Mouse (Mus musculus) limb, embryonic 12.5 days (tissue): Measurements from ENCODE around the gene Shld2. TPM values are rescaled to one million over a fixed set of nuclear protein-coding genes. Genes with fewer than 3 reads are reported as not detected.

ENCODE experiments used
- ATAC-seq: fragments of 200-750 bp; cut with Nextera tagmentation; 2 replicates; pipeline ENCODE4 v1.8.0; 2017; ENCODE audit warnings: low read depth, moderate TSS enrichment; ENCODE audit not compliant: insufficient number of reproducible peaks, insufficient read depth, low FRiP score, low TSS enrichment
- H3K27ac ChIP-seq: fragments of 300-500 bp; sonication (generic); 2 replicates; pipeline ENCODE4 v1.5.1; 2016; ENCODE audit warnings: mild to moderate bottlenecking, moderate library complexity
- H3K27me3 ChIP-seq: fragments of 300-500 bp; sonication (generic); 2 replicates; pipeline ENCODE4 v1.6.1; 2016; ENCODE audit warnings: mild to moderate bottlenecking, moderate library complexity
- H3K36me3 ChIP-seq: fragments of 300-500 bp; sonication (generic); 2 replicates; pipeline ENCODE4 v1.6.1; 2016; ENCODE audit warnings: mild to moderate bottlenecking, moderate library complexity
- H3K4me1 ChIP-seq: fragments of 300-500 bp; sonication (generic); replicated peaks from 2 replicates; pipeline ENCODE4 v1.6.1; 2016
- H3K4me2 ChIP-seq: fragments of 300-500 bp; sonication (generic); 2 replicates; pipeline ENCODE4 v1.6.1; 2016; ENCODE audit warnings: mild to moderate bottlenecking, moderate library complexity
- H3K4me3 ChIP-seq: fragments of 300-500 bp; sonication (generic); replicated peaks from 2 replicates; pipeline ENCODE4 v1.5.1; 2016; ENCODE audit warnings: mild to moderate bottlenecking
- H3K9ac ChIP-seq: fragments of 300-500 bp; sonication (generic); replicated peaks from 2 replicates; pipeline ENCODE4 v1.6.1; 2016; ENCODE audit warnings: mild to moderate bottlenecking, moderate library complexity
- H3K9me3 ChIP-seq: fragments of 300-500 bp; sonication (generic); 2 replicates; pipeline ENCODE4 v1.6.1; 2016; ENCODE audit warnings: mild to moderate bottlenecking, moderate library complexity
- WGBS: fragments of 180-500 bp; shearing (Covaris S2); methylation state at CpG from one replicate; pipeline ENCODE4 v1.1.7; 2016; 5-methylcytosine and 5-hydroxymethylcytosine counted together
- polyA plus RNA-seq: library from polyadenylated mRNA; unstranded; fragments of >200 nt; fragmentation: Nextera tagmentation; extraction: Ambion mirVana; gene quantifications from 2 replicates; pipeline ENCODE4 v1.2.1, GENCODE M21; 2016

Shld2 gene
- polyA plus RNA-seq, 1 experiment from 2014 or later, result 14.9 TPM

DNA sequence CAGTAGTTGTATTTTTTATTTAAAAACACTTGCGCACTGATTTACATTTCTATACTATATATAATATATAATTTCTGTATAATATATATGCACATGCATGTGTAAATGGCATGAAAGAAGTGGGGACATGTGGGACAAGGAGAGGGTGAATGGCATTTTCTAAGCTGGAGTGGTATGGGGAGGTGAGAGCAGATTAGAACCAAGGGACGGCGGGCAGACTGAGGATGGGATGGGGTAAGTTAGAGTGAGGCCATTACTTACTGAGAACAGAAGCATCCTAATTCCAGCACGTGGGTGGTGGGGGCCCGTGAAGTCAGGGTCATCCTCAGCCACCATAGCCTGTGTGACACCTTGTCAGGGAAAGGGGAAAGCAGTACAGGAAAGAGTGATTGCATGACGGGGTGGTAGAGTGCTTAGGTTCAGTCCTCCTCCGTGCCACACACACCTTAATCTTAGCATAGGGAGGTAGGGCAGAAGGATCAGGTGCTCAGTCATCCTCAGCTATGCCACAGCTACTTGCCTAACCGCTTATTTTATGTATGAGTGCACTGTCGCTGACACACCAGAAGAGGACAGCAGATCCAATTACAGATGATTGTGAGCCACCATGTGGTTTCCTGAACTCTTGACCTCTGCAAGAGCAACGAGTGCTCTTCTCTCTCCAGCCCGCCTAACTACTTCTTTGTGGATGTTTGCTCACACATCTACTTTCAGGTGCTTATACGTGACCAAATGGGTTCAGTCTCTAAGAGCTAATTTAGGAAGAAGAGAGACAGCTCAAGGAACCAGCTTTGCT, 35.7 kb upstream of the Shld2 start:
- H3K27me3 ChIP-seq, result no peaks in the 10 kb centered on the region
- H3K4me2 ChIP-seq, result no peak overlapping the region
- peaks cover 32% of the 10 kb centered on the region for H3K36me3 ChIP-seq
- ATAC-seq, result no peak
- no peak overlapping the region for H3K4me3 ChIP-seq
- WGBS, result 62% methylated on average over 12 of the region's 12 CpGs
- no peak overlapping the region for H3K27ac ChIP-seq
- H3K9ac ChIP-seq, result no peak overlapping the region
- no peaks in the 10 kb centered on the region for H3K9me3 ChIP-seq
- H3K4me1 ChIP-seq, result no peaks in the 10 kb centered on the region

DNA sequence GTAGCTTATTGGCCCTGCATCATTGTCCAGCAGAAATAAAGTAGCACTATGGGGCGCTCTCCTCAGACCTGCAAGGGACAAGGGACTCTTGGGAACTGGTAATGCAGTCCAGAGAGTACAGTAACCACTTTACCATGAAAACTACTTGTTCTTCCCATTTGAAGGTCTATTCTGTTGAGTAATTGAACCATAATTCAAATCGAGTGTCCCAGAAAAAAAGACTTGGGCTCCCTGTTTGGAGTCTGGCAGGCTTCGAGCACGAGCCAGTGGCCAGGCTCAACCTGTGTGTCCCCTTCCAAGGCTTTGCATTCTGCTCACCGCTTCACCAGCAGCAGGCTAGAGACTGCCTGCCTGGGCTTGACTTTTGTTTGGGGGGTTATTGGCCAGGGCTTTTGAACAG, 34.1 kb upstream of the Shld2 start:
- WGBS, result 88% methylated on average over 5 of the region's 5 CpGs
- H3K27ac ChIP-seq, result no peak overlapping the region
- H3K36me3 ChIP-seq, result peaks cover 46% of the 10 kb centered on the region
- no peaks in the 10 kb centered on the region for H3K9me3 ChIP-seq
- no peak overlapping the region for H3K4me2 ChIP-seq
- no peak overlapping the region for H3K4me3 ChIP-seq
- no peak overlapping the region for H3K9ac ChIP-seq
- H3K27me3 ChIP-seq, result no peaks in the 10 kb centered on the region
- no peaks in the 10 kb centered on the region for H3K4me1 ChIP-seq
- ATAC-seq, result no peak

DNA sequence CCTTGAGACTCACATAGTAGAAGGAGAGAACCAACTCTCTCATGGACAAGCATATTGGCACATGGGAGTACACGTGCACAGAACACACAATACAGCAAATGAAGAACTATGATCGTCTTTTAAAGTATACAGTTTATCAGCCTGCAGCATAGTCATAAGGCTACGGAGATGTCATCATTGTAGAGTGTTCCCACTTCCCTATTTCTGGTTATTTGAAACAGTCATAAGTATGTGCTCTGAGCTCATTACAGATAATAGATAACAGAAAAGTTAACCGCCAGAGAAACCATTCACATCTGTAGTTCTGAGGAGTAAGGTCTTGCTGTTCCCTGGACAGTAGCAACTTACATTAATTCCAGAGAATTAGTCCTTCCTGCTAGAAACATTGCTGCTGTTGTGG, 32.8 kb upstream of the Shld2 start:
- 94% methylated on average over 4 of the region's 4 CpGs for WGBS
- Histone ChIP-seq H3K27ac (no peak overlapping the region), H3K4me2 (no peak overlapping the region), H3K27me3 (no peaks in the 10 kb centered on the region), H3K9me3 (no peaks in the 10 kb centered on the region), H3K9ac (no peak overlapping the region), H3K4me3 (no peak overlapping the region), H3K36me3 (peaks cover 58% of the 10 kb centered on the region), H3K4me1 (no peaks in the 10 kb centered on the region)
- no peak for ATAC-seq

DNA sequence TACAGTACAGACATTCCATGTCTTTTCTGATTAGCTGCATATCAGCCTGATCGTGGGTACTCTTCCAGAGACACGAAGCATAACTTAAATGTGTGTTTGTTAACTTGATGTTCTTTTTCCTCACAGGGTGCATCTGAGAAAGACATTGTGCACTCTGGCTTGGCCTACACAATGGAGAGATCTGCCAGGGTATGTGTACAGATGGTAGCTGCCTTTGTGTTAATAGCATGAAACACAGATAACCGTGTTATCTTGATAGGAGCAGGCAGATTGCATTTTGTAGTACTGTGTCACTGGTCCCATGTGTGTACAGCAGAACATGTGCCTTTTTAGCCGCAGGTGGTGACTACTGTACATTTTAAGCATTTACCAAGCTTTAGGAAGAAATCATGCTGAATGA, 31.7 kb upstream of the Shld2 start:
- H3K9ac ChIP-seq, result no peak overlapping the region
- peaks cover 68% of the 10 kb centered on the region for H3K36me3 ChIP-seq
- WGBS, result 92% methylated on average over 4 of the region's 4 CpGs
- no peaks in the 10 kb centered on the region for H3K9me3 ChIP-seq
- no peak overlapping the region for H3K27ac ChIP-seq
- H3K4me2 ChIP-seq, result no peak overlapping the region
- no peaks in the 10 kb centered on the region for H3K4me1 ChIP-seq
- no peaks in the 10 kb centered on the region for H3K27me3 ChIP-seq
- ATAC-seq, result no peak
- no peak overlapping the region for H3K4me3 ChIP-seq

DNA sequence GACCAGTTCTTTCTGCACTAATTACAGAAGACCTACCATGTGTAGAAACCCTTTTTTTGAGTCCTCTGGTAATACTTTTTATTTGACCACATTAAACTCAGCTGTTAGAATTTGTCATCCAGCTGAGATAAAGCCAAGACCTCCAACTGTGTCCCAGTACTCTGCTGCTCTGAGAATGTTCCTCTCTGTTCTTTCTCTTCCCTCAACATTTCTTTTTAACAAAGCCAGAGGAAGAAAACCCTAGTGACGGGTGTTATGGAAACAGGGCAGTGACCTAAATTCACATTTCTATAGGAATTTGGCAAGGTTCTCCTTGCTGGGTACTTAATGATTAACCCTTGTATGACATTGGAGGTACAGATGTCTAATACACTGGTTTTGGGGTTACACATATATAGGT, 29.2 kb upstream of the Shld2 start:
- H3K27me3 ChIP-seq, result no peaks in the 10 kb centered on the region
- H3K9ac ChIP-seq, result no peak overlapping the region
- no peak overlapping the region for H3K4me2 ChIP-seq
- H3K9me3 ChIP-seq, result no peaks in the 10 kb centered on the region
- peaks cover 92% of the 10 kb centered on the region for H3K36me3 ChIP-seq
- 87% methylated on average over 1 of the region's 1 CpGs for WGBS
- ATAC-seq, result no peak
- no peaks in the 10 kb centered on the region for H3K4me1 ChIP-seq
- H3K4me3 ChIP-seq, result no peak overlapping the region
- H3K27ac ChIP-seq, result no peak overlapping the region

DNA sequence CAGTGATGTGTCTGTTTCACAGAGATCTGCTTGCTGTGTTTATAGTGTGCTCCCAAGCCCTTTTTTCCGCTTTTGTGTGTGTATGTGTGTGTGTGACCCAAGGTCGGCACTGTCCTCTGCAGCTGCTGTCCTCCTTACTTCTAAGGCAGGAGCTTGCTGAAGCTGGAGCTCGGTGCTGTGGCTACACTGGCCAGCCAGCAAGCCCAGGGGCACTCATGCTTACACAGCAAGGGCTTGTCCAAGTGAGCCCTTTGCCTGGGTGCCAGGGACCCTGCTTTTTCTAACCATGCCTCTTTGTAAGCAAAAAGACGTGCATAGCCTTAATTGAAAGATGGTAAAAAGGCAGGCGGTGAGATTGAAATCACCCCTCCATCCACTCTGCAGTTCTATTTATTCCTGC, 22.2 kb upstream of the Shld2 start:
- H3K27me3 ChIP-seq, result no peaks in the 10 kb centered on the region
- no peak for ATAC-seq
- peaks cover 86% of the 10 kb centered on the region for H3K36me3 ChIP-seq
- WGBS, result 91% methylated on average over 5 of the region's 5 CpGs
- no peaks in the 10 kb centered on the region for H3K4me1 ChIP-seq
- no peak overlapping the region for H3K4me2 ChIP-seq
- no peak overlapping the region for H3K9ac ChIP-seq
- H3K9me3 ChIP-seq, result no peaks in the 10 kb centered on the region
- H3K27ac ChIP-seq, result no peak overlapping the region
- H3K4me3 ChIP-seq, result no peak overlapping the region

DNA sequence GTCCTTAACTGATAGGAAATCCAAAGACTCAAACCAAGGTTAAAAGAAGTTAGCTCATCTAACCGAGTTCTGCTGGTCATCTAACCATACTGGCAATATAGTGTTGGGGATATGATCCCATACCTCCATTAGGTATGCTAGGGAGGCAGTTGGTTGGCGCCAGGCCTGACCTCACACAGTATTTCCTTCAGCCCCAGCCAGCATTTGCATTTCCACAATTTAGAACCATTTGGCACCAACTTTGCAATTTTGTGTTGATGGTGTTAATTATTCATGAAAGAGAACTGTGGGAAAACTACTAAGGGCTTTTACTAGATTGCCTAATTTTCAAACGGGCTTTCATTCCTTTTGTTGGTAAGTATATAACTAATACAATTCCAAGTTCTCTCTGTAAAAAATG, 21.6 kb upstream of the Shld2 start:
- no peaks in the 10 kb centered on the region for H3K27me3 ChIP-seq
- ATAC-seq, result no peak
- H3K27ac ChIP-seq, result no peak overlapping the region
- H3K4me3 ChIP-seq, result no peak overlapping the region
- no peaks in the 10 kb centered on the region for H3K9me3 ChIP-seq
- WGBS, result 73% methylated on average over 3 of the region's 3 CpGs
- no peaks in the 10 kb centered on the region for H3K4me1 ChIP-seq
- H3K9ac ChIP-seq, result no peak overlapping the region
- H3K36me3 ChIP-seq, result peaks cover 83% of the 10 kb centered on the region
- H3K4me2 ChIP-seq, result no peak overlapping the region

DNA sequence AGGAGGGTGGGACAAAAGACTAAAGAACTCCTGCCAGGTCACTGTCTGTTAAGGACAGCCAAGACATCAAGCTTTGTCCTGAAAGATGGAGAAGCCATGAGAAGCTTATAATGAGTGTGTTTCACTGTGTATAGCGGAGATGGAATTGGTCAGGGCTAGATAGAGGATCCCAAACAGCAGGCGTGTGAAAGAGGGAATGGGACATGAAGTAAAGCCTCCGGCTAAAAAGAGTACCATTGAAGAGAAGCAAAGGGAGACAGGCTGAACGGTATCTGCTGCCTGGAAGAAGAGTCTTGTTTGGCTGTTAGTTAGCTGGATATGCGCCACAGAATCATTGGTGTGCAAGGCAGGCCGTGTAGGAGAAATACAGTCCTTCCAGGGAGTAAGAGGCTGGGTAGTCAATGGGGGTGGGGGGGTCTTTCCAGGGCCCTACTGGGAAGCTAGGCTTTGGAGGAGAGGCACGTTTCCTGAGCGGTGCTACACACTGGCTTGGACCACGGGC, 20.4 kb upstream of the Shld2 start:
- 95% methylated on average over 9 of the region's 9 CpGs for WGBS

DNA sequence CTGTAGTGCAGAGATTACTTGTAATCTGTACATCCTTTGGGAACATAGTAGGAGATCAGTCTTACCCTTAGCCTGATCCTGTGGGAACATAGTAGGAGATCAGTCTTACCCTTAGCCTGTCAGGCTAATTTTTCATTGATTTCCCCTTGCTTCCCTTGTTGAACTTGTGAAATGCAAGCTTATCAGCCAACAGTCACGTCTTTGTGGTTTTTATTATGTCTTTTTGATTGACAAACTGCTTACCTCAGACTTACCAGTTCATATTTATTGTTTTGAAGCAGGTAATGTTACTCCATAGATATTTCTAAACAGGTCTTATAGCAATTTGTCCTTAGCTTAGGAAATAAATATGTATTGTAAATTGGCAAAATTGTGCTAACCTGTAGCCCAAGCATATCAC, 17.3 kb upstream of the Shld2 start:
- Histone ChIP-seq H3K9me3 (no peaks in the 10 kb centered on the region), H3K9ac (no peak overlapping the region), H3K36me3 (peaks cover 75% of the 10 kb centered on the region), H3K4me2 (no peak overlapping the region), H3K27ac (no peak overlapping the region), H3K27me3 (no peaks in the 10 kb centered on the region), H3K4me1 (no peaks in the 10 kb centered on the region), H3K4me3 (no peak overlapping the region)
- ATAC-seq, result no peak
- 71% methylated on average over 1 of the region's 1 CpGs for WGBS

More for the DNA sequence above, 20.4 kb upstream of the Shld2 start:
- H3K36me3 ChIP-seq, result peaks cover 79% of the 10 kb centered on the region
- H3K27ac ChIP-seq, result no peak overlapping the region
- H3K27me3 ChIP-seq, result no peaks in the 10 kb centered on the region
- no peaks in the 10 kb centered on the region for H3K4me1 ChIP-seq
- ATAC-seq, result no peak
- no peak overlapping the region for H3K4me3 ChIP-seq
- no peak overlapping the region for H3K9ac ChIP-seq
- H3K9me3 ChIP-seq, result no peaks in the 10 kb centered on the region
- no peak overlapping the region for H3K4me2 ChIP-seq

DNA sequence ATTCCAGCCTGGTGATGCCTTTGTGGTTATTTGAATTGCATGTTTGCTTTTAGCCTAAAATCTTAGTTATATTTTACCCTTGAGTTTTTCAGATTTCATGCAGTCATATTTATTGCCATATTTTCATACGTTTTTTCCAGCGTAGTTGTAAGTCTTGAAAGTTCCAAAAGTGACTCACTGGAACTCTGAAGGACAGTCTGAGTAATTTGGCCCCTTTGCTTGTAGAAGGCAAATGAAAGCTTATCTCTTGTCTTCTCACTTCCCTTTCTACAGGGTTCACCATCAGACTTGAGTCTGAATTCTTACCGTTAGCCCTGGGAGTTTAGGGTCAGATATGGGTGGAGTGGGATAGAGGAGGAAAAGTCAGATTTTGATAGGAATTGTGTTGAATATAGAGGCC, 16.3 kb upstream of the Shld2 start:
- Histone ChIP-seq H3K9me3 (no peaks in the 10 kb centered on the region), H3K27ac (no peak overlapping the region), H3K4me3 (no peak overlapping the region), H3K4me1 (no peaks in the 10 kb centered on the region), H3K4me2 (no peak overlapping the region), H3K9ac (no peak overlapping the region), H3K36me3 (peaks cover 66% of the 10 kb centered on the region), H3K27me3 (no peaks in the 10 kb centered on the region)
- 92% methylated on average over 3 of the region's 3 CpGs for WGBS
- ATAC-seq, result no peak

DNA sequence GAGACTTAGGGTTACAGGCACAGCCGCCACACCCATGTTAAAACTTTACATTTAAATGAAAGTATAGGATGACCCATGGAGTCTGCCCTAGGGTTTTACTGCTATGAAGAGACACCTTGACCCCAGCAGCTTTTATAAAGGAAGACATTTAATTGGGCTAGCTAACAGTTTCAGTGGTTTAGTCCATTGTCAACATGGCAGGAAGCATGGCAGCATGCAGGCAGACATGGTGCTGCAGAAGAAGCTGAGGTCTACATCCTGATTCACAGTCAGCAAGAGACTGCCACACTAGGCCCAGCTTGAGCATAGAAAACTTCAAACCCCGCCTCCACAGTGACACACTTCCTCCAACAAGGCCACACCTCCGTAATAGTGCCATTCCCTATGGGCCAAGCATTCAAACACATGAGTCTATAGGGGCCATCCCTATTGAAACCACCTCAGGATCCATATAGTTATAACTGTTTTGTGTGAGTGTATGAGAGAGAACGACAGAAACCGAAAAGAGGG, 13.3 kb upstream of the Shld2 start:
- no peak overlapping the region for H3K4me2 ChIP-seq
- ATAC-seq, result no peak
- peaks cover 62% of the 10 kb centered on the region for H3K36me3 ChIP-seq
- H3K9ac ChIP-seq, result no peak overlapping the region
- no peaks in the 10 kb centered on the region for H3K27me3 ChIP-seq
- WGBS, result 94% methylated on average over 5 of the region's 5 CpGs
- no peaks in the 10 kb centered on the region for H3K9me3 ChIP-seq
- H3K27ac ChIP-seq, result no peak overlapping the region
- no peak overlapping the region for H3K4me3 ChIP-seq
- no peaks in the 10 kb centered on the region for H3K4me1 ChIP-seq

DNA sequence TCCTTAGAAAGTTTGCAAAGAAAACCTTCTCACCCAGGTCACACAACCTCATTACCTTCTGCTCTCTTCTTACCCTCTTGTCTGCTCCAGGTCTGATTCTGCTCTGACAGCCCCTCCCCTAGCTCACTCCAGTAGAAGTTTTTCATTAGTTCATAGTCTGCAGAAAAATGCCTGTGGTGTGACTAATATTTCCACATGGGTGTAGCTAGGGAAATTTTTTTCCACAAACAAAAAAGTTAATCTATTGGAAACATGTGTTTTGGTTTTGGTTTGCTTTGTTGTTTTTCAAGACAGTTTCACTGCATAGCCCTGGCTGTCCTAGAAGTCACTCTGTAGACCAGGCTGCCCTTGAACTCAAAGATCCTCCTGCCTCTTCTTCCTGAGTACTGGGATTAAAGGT, 7.8 kb upstream of the Shld2 start:
- ATAC-seq, result no peak
- Histone ChIP-seq H3K4me1 (peaks cover 6% of the 10 kb centered on the region; the same call in 1 of the 2 replicates), H3K27ac (no peak overlapping the region), H3K9ac (no peak overlapping the region), H3K9me3 (no peaks in the 10 kb centered on the region), H3K36me3 (peaks cover 29% of the 10 kb centered on the region), H3K27me3 (no peaks in the 10 kb centered on the region), H3K4me2 (no peak overlapping the region), H3K4me3 (no peak overlapping the region)
